In the genomic region with DNA sequence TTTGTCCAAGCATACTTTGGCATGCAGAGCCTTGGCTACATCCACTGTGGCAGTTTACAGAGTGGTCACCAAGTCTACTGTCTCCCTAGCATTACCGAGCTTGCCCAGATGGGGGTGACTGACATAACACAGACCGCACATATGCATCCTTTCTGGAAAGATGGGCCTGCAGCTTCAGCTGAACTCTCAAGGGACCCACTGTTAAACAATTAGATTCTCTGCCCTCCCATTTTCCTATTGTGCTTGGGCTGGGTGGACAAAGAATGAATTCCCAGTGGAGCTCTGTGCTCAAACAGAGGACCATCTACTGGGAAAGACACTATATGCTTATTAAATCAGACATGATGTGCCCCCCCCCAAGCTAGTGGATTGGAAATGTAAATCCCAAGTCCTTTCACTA, we compare ENCODE assay signal across 22 mouse cellular contexts. TPM values are rescaled to one million over a fixed set of nuclear protein-coding genes. Genes with fewer than 3 reads are reported as not detected.
DNase-seq lines count a peak whose midpoint lies in the region; ATAC-seq and TF ChIP-seq lines count a peak whose summit lies in the region.
"Had no signal": no experiment of that assay in that cellular context is flagged by ENCODE, and none has a peak within 500 bp of the region (broad histone marks: within the 10 kb centered on the region; RNA-seq: fewer than 3 reads in every experiment).

No protein-coding gene starts in this region.

- no peak for ATAC-seq in CD4-positive, CD25-positive, alpha-beta regulatory T cell, adult 4 months
- 0 out of 2 replicates have a peak, but pooled peaks have one; percentile 46 for ATAC-seq in hindbrain, embryonic 12.5 days (ENCODE audit: low FRiP score)
- no peak for ATAC-seq in hindbrain, embryonic 14.5 days (ENCODE audit: low FRiP score)
- ATAC-seq: intestine, postnatal 0 days; liver, embryonic 12.5 days had no signal

- TF ChIP-seq CTCF in spleen, adult 2 months (IDR thresholded peaks at IDR 0.05; ENCODE audit: extremely low read depth, insufficient read depth, insufficient read length, insufficient replicate concordance) = 0 out of 2 replicates have a peak, but pooled peaks have one; percentile 14
- no peak for TF ChIP-seq CTCF in lung, adult 2 months (IDR thresholded peaks at IDR 0.05; ENCODE audit: insufficient read depth, low read length)

- H3K27me3 ChIP-seq in hindbrain, embryonic 12.5 days = no peaks in the 10 kb centered on the region
- H3K27me3 ChIP-seq in hindbrain, embryonic 14.5 days (ENCODE audit: control insufficient read depth, insufficient read depth, low read length) = no peaks in the 10 kb centered on the region
- H3K27me3 ChIP-seq in spleen, adult 2 months (ENCODE audit: control insufficient read depth, insufficient read depth, low read length) = no peaks in the 10 kb centered on the region
- H3K27me3 ChIP-seq: heart, embryonic 12.5 days; liver, embryonic 12.5 days; neural tube, embryonic 12.5 days had no signal

- 0 out of 2 replicates have a peak, but pooled peaks cover 4% of the 10 kb centered on the region for H3K4me1 ChIP-seq in hindbrain, embryonic 12.5 days
- no peaks in the 10 kb centered on the region for H3K4me1 ChIP-seq in hindbrain, embryonic 14.5 days (replicated peaks; ENCODE audit: control insufficient read depth, insufficient read depth, low read length)
- H3K4me1 ChIP-seq in spleen, adult 2 months (ENCODE audit: control insufficient read depth, insufficient read depth, insufficient read length) = peaks cover 73% of the 10 kb centered on the region
- H3K4me1 ChIP-seq in lung, adult 2 months (ENCODE audit: control insufficient read depth, insufficient read depth, low read length) = 0 out of 2 replicates have a peak, but pooled peaks cover 2% of the 10 kb centered on the region
- H3K4me1 ChIP-seq: heart, embryonic 12.5 days; limb, embryonic 10.5 days; neural tube, embryonic 12.5 days had no signal

- no peak overlapping the region for H3K4me3 ChIP-seq in hindbrain, embryonic 12.5 days
- H3K4me3 ChIP-seq in hindbrain, embryonic 14.5 days (replicated peaks; ENCODE audit: low read length) = no peak overlapping the region
- H3K4me3 ChIP-seq in spleen, adult 2 months (ENCODE audit: extremely low read depth, insufficient read depth, insufficient read length) = no peak overlapping the region
- H3K4me3 ChIP-seq in lung, adult 2 months (replicated peaks; ENCODE audit: extremely low read depth, low read depth, low read length) = no peak overlapping the region
- H3K4me3 ChIP-seq: forebrain, embryonic 10.5 days; heart, embryonic 12.5 days; left cerebral cortex, adult 2 months; limb, embryonic 10.5 days; liver, embryonic 12.5 days; neural tube, embryonic 12.5 days had no signal

- H3K4me2 ChIP-seq in hindbrain, embryonic 12.5 days (replicated peaks) = no peak overlapping the region
- H3K4me2 ChIP-seq in hindbrain, embryonic 14.5 days (replicated peaks) = no peak overlapping the region
- H3K4me2 ChIP-seq: heart, embryonic 12.5 days; liver, embryonic 12.5 days; neural tube, embryonic 12.5 days had no signal

- no peaks in the 10 kb centered on the region for H3K9me3 ChIP-seq in hindbrain, embryonic 12.5 days (replicated peaks)
- no peaks in the 10 kb centered on the region for H3K9me3 ChIP-seq in hindbrain, embryonic 14.5 days (ENCODE audit: control insufficient read depth, low read length)
- H3K9me3 ChIP-seq: forebrain, embryonic 10.5 days; heart, embryonic 12.5 days; limb, embryonic 10.5 days; liver, embryonic 12.5 days; neural tube, embryonic 12.5 days had no signal

- no peak for TF ChIP-seq POLR2A in spleen, adult 2 months (IDR thresholded peaks at IDR 0.05; ENCODE audit: low read depth, low read length)
- no peak for TF ChIP-seq POLR2A in lung, adult 2 months (IDR thresholded peaks at IDR 0.05; ENCODE audit: borderline replicate concordance, extremely low read depth, low read depth, low read length)

- peak; percentile 57 for DNase-seq in CD4-positive, CD25-positive, alpha-beta regulatory T cell, adult 2 months (ENCODE audit: low read depth, low spot score)
- no peak for DNase-seq in hindbrain, embryonic 14.5 days (ENCODE audit: low spot score)
- DNase-seq in spleen, adult 2 months (ENCODE audit: low read depth in 1 of 2, low spot score in 2 of 2) = no peak
- DNase-seq in spleen, postnatal 4 days (ENCODE audit: low spot score in 2 of 2) = no peak
- DNase-seq in lung, adult 2 months = no peak
- DNase-seq in gastrocnemius, postnatal 36 days = no peak
- DNase-seq: adrenal gland, adult 2 months; cerebellum, adult 11 months; cerebellum, postnatal 14 days; gastrocnemius, postnatal 25 days; right cerebral cortex, postnatal 4 days had no signal

- H3K27ac ChIP-seq in hindbrain, embryonic 12.5 days = no peak overlapping the region
- no peak overlapping the region for H3K27ac ChIP-seq in hindbrain, embryonic 14.5 days
- peak overlapping the region; percentile 39; the same call in 1 of the 2 replicates for H3K27ac ChIP-seq in spleen, adult 2 months (ENCODE audit: insufficient read depth, low read length)
- H3K27ac ChIP-seq: forebrain, embryonic 10.5 days; kidney, postnatal 0 days; left cerebral cortex, adult 2 months; limb, embryonic 10.5 days; liver, embryonic 12.5 days; neural tube, embryonic 12.5 days had no signal

- intact Hi-C loops in gastrocnemius, postnatal 36 days (cut with DNase I) = no loop called here

- no peak overlapping the region for H3K9ac ChIP-seq in hindbrain, embryonic 12.5 days
- no peak overlapping the region for H3K9ac ChIP-seq in hindbrain, embryonic 14.5 days
- H3K9ac ChIP-seq: heart, embryonic 12.5 days; liver, embryonic 12.5 days; neural tube, embryonic 12.5 days had no signal

- H3K36me3 ChIP-seq in hindbrain, embryonic 12.5 days = no peaks in the 10 kb centered on the region
- H3K36me3 ChIP-seq in hindbrain, embryonic 14.5 days (replicated peaks; ENCODE audit: control insufficient read depth, insufficient read depth) = no peaks in the 10 kb centered on the region
- H3K36me3 ChIP-seq in spleen, adult 2 months (ENCODE audit: control insufficient read depth, insufficient read depth, low read length) = peaks cover 1% of the 10 kb centered on the region; the same call in 1 of the 2 replicates
- H3K36me3 ChIP-seq: forebrain, embryonic 10.5 days; G1E; heart, embryonic 12.5 days; limb, embryonic 10.5 days; liver, embryonic 12.5 days; neural tube, embryonic 12.5 days had no signal

- 61% methylated on average over 2 of the region's 2 CpGs for WGBS in hindbrain, embryonic 12.5 days
- WGBS in hindbrain, embryonic 14.5 days = 44% methylated on average over 2 of the region's 2 CpGs
- 49% methylated on average over 2 of the region's 2 CpGs for WGBS in spleen, adult 2 months
- 56% methylated on average over 2 of the region's 2 CpGs for WGBS in lung, adult 2 months

RNA-seq across cellular contexts. Expression of gene Dock2, which starts 9.1 kb away (rescaled TPM):
- 100 to 1,000 TPM; 247 to 339 TPM for polyA plus RNA-seq in CD4-positive, CD25-positive, alpha-beta regulatory T cell, adult 4 months (2017; shearing (Covaris generic))
- 0.86 and 1.1 TPM in 2 replicates for polyA plus RNA-seq in hindbrain, embryonic 12.5 days (2016; fragmentation: Nextera tagmentation; extraction: Ambion mirVana)
- 0.84 and 1.4 TPM in 2 replicates for polyA plus RNA-seq in hindbrain, embryonic 14.5 days (2014; fragmentation: Nextera tagmentation; extraction: Ambion mirVana)
- 35.9 and 38.5 TPM in 2 replicates for polyA plus RNA-seq in spleen, adult 2 months (2012; rRNA removed)
- polyA plus RNA-seq in lung, adult 2 months (2012; rRNA removed) = 5.3 and 8.7 TPM in 2 replicates
- 1 to 10 TPM in 1 of 2 experiments, under 1 TPM in 1; 0.86 to 1.6 TPM for total RNA-seq in gastrocnemius, postnatal 36 days (2021)

RNA-seq across cellular contexts. Expression of gene Spdl1, which starts 58.8 kb away (rescaled TPM):
- polyA plus RNA-seq in CD4-positive, CD25-positive, alpha-beta regulatory T cell, adult 4 months (2017; shearing (Covaris generic)) = 1 to 10 TPM; 2.7 to 4.1 TPM
- polyA plus RNA-seq in hindbrain, embryonic 12.5 days (2016; fragmentation: Nextera tagmentation; extraction: Ambion mirVana) = 15.4 and 15.9 TPM in 2 replicates
- polyA plus RNA-seq in hindbrain, embryonic 14.5 days (2014; fragmentation: Nextera tagmentation; extraction: Ambion mirVana) = 3.2 and 4.0 TPM in 2 replicates
- polyA plus RNA-seq in spleen, adult 2 months (2012; rRNA removed) = 0.96 and 1.1 TPM in 2 replicates
- 0.15 and 0.46 TPM in 2 replicates for polyA plus RNA-seq in lung, adult 2 months (2012; rRNA removed)
- total RNA-seq in gastrocnemius, postnatal 36 days (2021) = under 1 TPM; 0.39 to 0.48 TPM
